Mouse (Mus musculus): Measurements from ENCODE around the gene Tsc22d2. TPM values are rescaled to one million over a fixed set of nuclear protein-coding genes. Genes with fewer than 3 reads are reported as not detected.
A peak's percentile ranks its signal among the peaks of the same experiment; 100 is the strongest.
"Not testable (repeated sequence)": the region's sequence is repeated elsewhere in the genome, so short reads cannot be mapped to it uniquely, and the experiment has no call there.

The Tsc22d2 gene
- polyA plus RNA-seq, 1 experiment from 2014 or later = 5.5 TPM

- TF ChIP-seq CTCF (IDR thresholded peaks at IDR 0.05; ENCODE audit: low read depth) (no peak), EP300 (IDR thresholded peaks at IDR 0.05; ENCODE audit: low read depth) (no peak)
- ATAC-seq = 0 out of 2 replicates have a peak, but pooled peaks have one; percentile 31
- no peaks in the 10 kb centered on the region for H3K27me3 ChIP-seq (ENCODE audit: insufficient read depth, low read length)
- H3K9ac ChIP-seq (replicated peaks) = no peak overlapping the region
- no peak for DNase-seq
- H3K27ac ChIP-seq (ENCODE audit: low read depth) = peak overlapping the region; percentile 80
- H3K36me3 ChIP-seq (replicated peaks; ENCODE audit: insufficient read depth, low read length) = peaks cover 11% of the 10 kb centered on the region
- no peaks in the 10 kb centered on the region for H3K9me3 ChIP-seq (ENCODE audit: low read length)
- H3K4me2 ChIP-seq (ENCODE audit: low read depth, low read length) = no peak overlapping the region
- WGBS (ENCODE audit: insufficient replicate concordance) = 79% methylated on average over 3 of the region's 3 CpGs
- H3K4me3 ChIP-seq (ENCODE audit: low read depth, low read length) = no peak overlapping the region
- H3K4me1 ChIP-seq (ENCODE audit: insufficient read depth) = peaks cover 10% of the 10 kb centered on the region
Measured at GRCm38 (mm10) chr3:58455255-58455654, 40.7 kb downstream of the Tsc22d2 start.

- peak; percentile 71 for ATAC-seq
- no peak for TF ChIP-seq CTCF (IDR thresholded peaks at IDR 0.05; ENCODE audit: low read depth)
- 34% methylated on average over 9 of the region's 9 CpGs for WGBS (ENCODE audit: insufficient replicate concordance)
- Histone ChIP-seq H3K9me3 (ENCODE audit: low read length) (no peaks in the 10 kb centered on the region), H3K36me3 (replicated peaks; ENCODE audit: insufficient read depth, low read length) (no peaks in the 10 kb centered on the region), H3K4me1 (ENCODE audit: insufficient read depth) (peaks cover 9% of the 10 kb centered on the region), H3K27ac (ENCODE audit: low read depth) (peak overlapping the region; percentile 58), H3K4me2 (ENCODE audit: low read depth, low read length) (peak overlapping the region; percentile 62), H3K27me3 (ENCODE audit: insufficient read depth, low read length) (no peaks in the 10 kb centered on the region), H3K4me3 (ENCODE audit: low read depth, low read length) (peak overlapping the region; percentile 5; the same call in 1 of the 2 replicates), H3K9ac (replicated peaks) (peak overlapping the region; percentile 50)
- no peak for DNase-seq
Measured at GRCm38 (mm10) chr3:58469655-58470437, 55.3 kb downstream of the Tsc22d2 start.

DNA sequence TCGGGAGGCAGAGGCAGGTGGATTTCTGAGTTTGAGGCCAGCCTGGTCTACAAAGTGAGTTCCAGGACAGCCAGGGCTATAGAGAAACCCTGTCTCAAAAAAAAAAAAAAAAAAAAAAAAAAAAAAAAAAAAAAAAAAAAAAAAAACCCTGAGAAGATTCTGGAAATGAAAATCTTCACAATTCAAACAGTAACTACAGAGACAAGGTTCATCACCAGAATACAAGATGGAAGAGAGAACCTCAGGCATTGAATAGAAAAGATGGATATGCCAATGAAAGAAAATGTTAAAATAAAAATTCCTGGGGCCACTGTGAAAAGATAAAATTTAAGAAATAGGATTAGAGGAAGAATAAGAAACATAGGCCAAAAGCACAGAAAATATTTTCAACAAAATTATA, 60.8 kb downstream of the Tsc22d2 start:
- not testable (repeated sequence) for H3K4me2 ChIP-seq (ENCODE audit: low read depth, low read length); H3K4me3 ChIP-seq (ENCODE audit: low read depth, low read length); H3K9me3 ChIP-seq (ENCODE audit: low read length); H3K27ac ChIP-seq (ENCODE audit: low read depth); DNase-seq; ATAC-seq; H3K4me1 ChIP-seq (ENCODE audit: insufficient read depth); H3K9ac ChIP-seq (replicated peaks); H3K27me3 ChIP-seq (ENCODE audit: insufficient read depth, low read length); H3K36me3 ChIP-seq (replicated peaks; ENCODE audit: insufficient read depth, low read length)
- 100% methylated on average over 1 of the region's 1 CpGs for WGBS (ENCODE audit: insufficient replicate concordance)

DNA sequence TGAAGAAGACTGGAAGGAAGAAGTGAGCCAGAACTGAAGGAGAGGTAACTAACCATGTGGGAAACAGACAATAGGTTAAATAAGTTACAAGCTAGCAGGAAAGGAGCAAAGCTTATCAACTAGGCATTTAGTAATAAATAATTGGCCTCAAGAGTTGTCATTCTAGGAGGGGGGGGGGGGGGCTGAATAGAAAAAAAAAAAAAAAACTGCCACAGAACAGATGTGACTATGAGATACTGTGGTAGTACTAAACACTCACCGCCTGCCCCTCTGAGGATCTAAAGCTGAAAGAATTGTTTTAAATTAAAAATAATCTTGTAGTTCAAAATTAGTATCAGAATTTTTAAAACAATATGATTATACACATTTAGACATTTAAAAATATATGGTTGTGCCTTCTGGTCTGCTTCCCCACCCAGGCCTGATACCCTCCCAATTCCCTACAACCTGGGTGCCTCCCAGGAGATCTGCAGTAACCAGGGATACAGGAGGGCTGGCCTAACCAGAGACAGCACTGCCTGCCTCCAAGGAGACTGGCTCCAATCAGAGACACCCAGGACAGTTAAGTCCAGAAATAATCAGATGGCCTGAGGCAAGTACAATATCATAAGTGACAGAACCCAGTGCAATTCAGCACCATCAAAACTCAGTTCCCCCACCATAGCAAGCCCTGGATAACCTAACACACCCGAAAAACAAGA, 64.4 kb downstream of the Tsc22d2 start:
- H3K9me3 ChIP-seq (ENCODE audit: low read length) = no peaks in the 10 kb centered on the region
- WGBS (ENCODE audit: insufficient replicate concordance) = 72% methylated on average over 2 of the region's 2 CpGs
- peak; percentile 60; the same call in 1 of the 2 replicates for ATAC-seq
- H3K27ac ChIP-seq (ENCODE audit: low read depth) = no peak overlapping the region
- H3K4me3 ChIP-seq (ENCODE audit: low read depth, low read length) = no peak overlapping the region
- H3K4me2 ChIP-seq (ENCODE audit: low read depth, low read length) = no peak overlapping the region
- H3K27me3 ChIP-seq (ENCODE audit: insufficient read depth, low read length) = no peaks in the 10 kb centered on the region
- no peaks in the 10 kb centered on the region for H3K36me3 ChIP-seq (replicated peaks; ENCODE audit: insufficient read depth, low read length)
- no peak for DNase-seq
- no peak overlapping the region for H3K9ac ChIP-seq (replicated peaks)
- H3K4me1 ChIP-seq (ENCODE audit: insufficient read depth) = no peaks in the 10 kb centered on the region
- no peak for TF ChIP-seq EP300 (IDR thresholded peaks at IDR 0.05; ENCODE audit: low read depth)
- TF ChIP-seq CTCF (IDR thresholded peaks at IDR 0.05; ENCODE audit: low read depth) = no peak

- H3K4me1 ChIP-seq (ENCODE audit: insufficient read depth) = no peaks in the 10 kb centered on the region
- ATAC-seq = no peak
- H3K4me3 ChIP-seq (ENCODE audit: low read depth, low read length) = no peak overlapping the region
- no peaks in the 10 kb centered on the region for H3K27me3 ChIP-seq (ENCODE audit: insufficient read depth, low read length)
- H3K9ac ChIP-seq (replicated peaks) = no peak overlapping the region
- H3K27ac ChIP-seq (ENCODE audit: low read depth) = no peak overlapping the region
- H3K9me3 ChIP-seq (ENCODE audit: low read length) = peaks cover 5% of the 10 kb centered on the region; the same call in 1 of the 2 replicates
- no peak for DNase-seq
- TF ChIP-seq CTCF (IDR thresholded peaks at IDR 0.05; ENCODE audit: low read depth) = peak; percentile 74
- no peak for TF ChIP-seq EP300 (IDR thresholded peaks at IDR 0.05; ENCODE audit: low read depth)
- 70% methylated on average over 7 of the region's 7 CpGs for WGBS (ENCODE audit: insufficient replicate concordance)
- no peaks in the 10 kb centered on the region for H3K36me3 ChIP-seq (replicated peaks; ENCODE audit: insufficient read depth, low read length)
- no peak overlapping the region for H3K4me2 ChIP-seq (ENCODE audit: low read depth, low read length)
Measured at GRCm38 (mm10) chr3:58485883-58486282, 71.4 kb downstream of the Tsc22d2 start.

DNA sequence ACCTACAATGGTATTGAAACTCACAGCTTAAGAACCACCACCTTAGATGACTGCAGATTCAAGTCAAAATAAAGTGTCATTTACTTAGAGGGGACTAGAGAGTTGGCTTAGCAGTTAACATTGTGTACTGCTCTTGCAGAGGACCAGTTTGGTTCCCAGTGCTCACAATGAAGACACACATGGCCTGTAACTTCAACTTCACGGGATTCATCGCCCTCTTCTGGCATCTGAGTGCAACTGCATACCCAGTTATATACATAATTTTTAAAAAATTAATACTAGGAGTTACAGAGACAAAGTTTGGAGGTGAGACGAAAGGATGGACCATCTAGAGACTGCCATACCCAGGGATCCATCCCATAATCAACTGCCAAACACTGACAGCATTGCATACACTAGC, 72.6 kb downstream of the Tsc22d2 start:
- TF ChIP-seq CTCF (IDR thresholded peaks at IDR 0.05; ENCODE audit: low read depth) (peak; percentile 50), EP300 (IDR thresholded peaks at IDR 0.05; ENCODE audit: low read depth) (no peak)
- Histone ChIP-seq H3K36me3 (replicated peaks; ENCODE audit: insufficient read depth, low read length) (no peaks in the 10 kb centered on the region), H3K4me1 (ENCODE audit: insufficient read depth) (no peaks in the 10 kb centered on the region), H3K9me3 (ENCODE audit: low read length) (peaks cover 5% of the 10 kb centered on the region; the same call in 1 of the 2 replicates), H3K4me3 (ENCODE audit: low read depth, low read length) (no peak overlapping the region), H3K27me3 (ENCODE audit: insufficient read depth, low read length) (no peaks in the 10 kb centered on the region), H3K9ac (replicated peaks) (no peak overlapping the region), H3K27ac (ENCODE audit: low read depth) (no peak overlapping the region), H3K4me2 (ENCODE audit: low read depth, low read length) (no peak overlapping the region)
- 66% methylated on average over 3 of the region's 3 CpGs for WGBS (ENCODE audit: insufficient replicate concordance)
- ATAC-seq = no peak
- DNase-seq = no peak

All from liver, postnatal 0 days (tissue).